Mouse (Mus musculus): ENCODE data around the gene Zfp1. TPM values are rescaled to one million over a fixed set of nuclear protein-coding genes. Genes with fewer than 3 reads are reported as not detected.

Gene Zfp1
- polyA plus RNA-seq, 1 experiment = 4.7 TPM

GRCm38 (mm10) chr8:111626528-111626820, 16.7 kb upstream of the Zfp1 start:
- Histone ChIP-seq H3K27me3 (ENCODE audit: control insufficient read depth, insufficient read depth, insufficient read length) (no peaks in the 10 kb centered on the region), H3K36me3 (ENCODE audit: control insufficient read depth, insufficient read depth) (peaks cover 14% of the 10 kb centered on the region)

GRCm38 (mm10) chr8:111626933-111627332, 16.3 kb upstream of the Zfp1 start:
- TF ChIP-seq MAX (IDR thresholded peaks at IDR 0.05) (no peak), MYOD1 (IDR thresholded peaks at IDR 0.05; ENCODE audit: control insufficient read depth, insufficient read length, low read depth) (peak; percentile 31)
- no peaks in the 10 kb centered on the region for H3K79me3 ChIP-seq (ENCODE audit: low read depth)
- no peak overlapping the region for H3K4me3 ChIP-seq (ENCODE audit: insufficient read depth, poor library complexity, severe bottlenecking)
- H3K36me3 ChIP-seq (ENCODE audit: control insufficient read depth, insufficient read depth) = peaks cover 12% of the 10 kb centered on the region
- H3ac ChIP-seq (ENCODE audit: control insufficient read depth, insufficient read length, low read depth) = no peak overlapping the region
- no peaks in the 10 kb centered on the region for H3K27me3 ChIP-seq (ENCODE audit: control insufficient read depth, insufficient read depth, insufficient read length)
- H3K79me2 ChIP-seq (ENCODE audit: control insufficient read depth, insufficient read depth) = no peaks in the 10 kb centered on the region

More at GRCm38 (mm10) chr8:111626528-111626820, 16.7 kb upstream of the Zfp1 start:
- Histone ChIP-seq H3K4me3 (ENCODE audit: insufficient read depth, poor library complexity, severe bottlenecking) (no peak overlapping the region), H3ac (ENCODE audit: control insufficient read depth, insufficient read length, low read depth) (no peak overlapping the region), H3K79me3 (ENCODE audit: low read depth) (no peaks in the 10 kb centered on the region), H3K79me2 (ENCODE audit: control insufficient read depth, insufficient read depth) (no peaks in the 10 kb centered on the region)
- TF ChIP-seq FOSL1 (IDR thresholded peaks at IDR 0.05; ENCODE audit: insufficient read depth, low read length, poor library complexity, severe bottlenecking) (no peak), MYOG (IDR thresholded peaks at IDR 0.05; ENCODE audit: control insufficient read depth, extremely low read depth, insufficient read length) (no peak), MYOD1 (IDR thresholded peaks at IDR 0.05; ENCODE audit: control insufficient read depth, insufficient read length, low read depth) (no peak), CTCF (IDR thresholded peaks at IDR 0.05; ENCODE audit: control insufficient read depth, insufficient read depth, insufficient read length) (no peak), USF1 (IDR thresholded peaks at IDR 0.05; ENCODE audit: low read depth) (peak; percentile 98), CEBPB (IDR thresholded peaks at IDR 0.05; ENCODE audit: low read depth) (no peak)

- H3K79me3 ChIP-seq (ENCODE audit: low read depth) = no peaks in the 10 kb centered on the region
- no peak for TF ChIP-seq CEBPB (IDR thresholded peaks at IDR 0.05; ENCODE audit: low read depth)
- TF ChIP-seq CTCF (IDR thresholded peaks at IDR 0.05; ENCODE audit: control insufficient read depth, insufficient read depth, insufficient read length) = no peak
- no peak for TF ChIP-seq MYOG (IDR thresholded peaks at IDR 0.05; ENCODE audit: control insufficient read depth, extremely low read depth, insufficient read length)
- TF ChIP-seq USF1 (IDR thresholded peaks at IDR 0.05; ENCODE audit: low read depth) = no peak
- TF ChIP-seq MYOD1 (IDR thresholded peaks at IDR 0.05; ENCODE audit: control insufficient read depth, insufficient read length, low read depth) = no peak
- no peak for TF ChIP-seq FOSL1 (IDR thresholded peaks at IDR 0.05; ENCODE audit: insufficient read depth, low read length, poor library complexity, severe bottlenecking)
- TF ChIP-seq MAX (IDR thresholded peaks at IDR 0.05) = no peak
- no peak overlapping the region for H3K4me3 ChIP-seq (ENCODE audit: insufficient read depth, poor library complexity, severe bottlenecking)
- peaks cover 3% of the 10 kb centered on the region for H3K36me3 ChIP-seq (ENCODE audit: control insufficient read depth, insufficient read depth)
- H3ac ChIP-seq (ENCODE audit: control insufficient read depth, insufficient read length, low read depth) = no peak overlapping the region
- H3K27me3 ChIP-seq (ENCODE audit: control insufficient read depth, insufficient read depth, insufficient read length) = no peaks in the 10 kb centered on the region
- H3K79me2 ChIP-seq (ENCODE audit: control insufficient read depth, insufficient read depth) = no peaks in the 10 kb centered on the region
Observed at GRCm38 (mm10) chr8:111627923-111628322, 15.3 kb upstream of the Zfp1 start.

GRCm38 (mm10) chr8:111628401-111628800, 14.8 kb upstream of the Zfp1 start:
- Histone ChIP-seq H3K4me3 (ENCODE audit: insufficient read depth, poor library complexity, severe bottlenecking) (no peak overlapping the region), H3K27me3 (ENCODE audit: control insufficient read depth, insufficient read depth, insufficient read length) (no peaks in the 10 kb centered on the region), H3K79me3 (ENCODE audit: low read depth) (no peaks in the 10 kb centered on the region), H3K36me3 (ENCODE audit: control insufficient read depth, insufficient read depth) (no peaks in the 10 kb centered on the region), H3K79me2 (ENCODE audit: control insufficient read depth, insufficient read depth) (no peaks in the 10 kb centered on the region), H3ac (ENCODE audit: control insufficient read depth, insufficient read length, low read depth) (no peak overlapping the region)
- no peak for TF ChIP-seq MAX (IDR thresholded peaks at IDR 0.05)
- no peak for TF ChIP-seq CTCF (IDR thresholded peaks at IDR 0.05; ENCODE audit: control insufficient read depth, insufficient read depth, insufficient read length)
- TF ChIP-seq USF1 (IDR thresholded peaks at IDR 0.05; ENCODE audit: low read depth) = no peak
- no peak for TF ChIP-seq MYOG (IDR thresholded peaks at IDR 0.05; ENCODE audit: control insufficient read depth, extremely low read depth, insufficient read length)
- no peak for TF ChIP-seq FOSL1 (IDR thresholded peaks at IDR 0.05; ENCODE audit: insufficient read depth, low read length, poor library complexity, severe bottlenecking)
- no peak for TF ChIP-seq MYOD1 (IDR thresholded peaks at IDR 0.05; ENCODE audit: control insufficient read depth, insufficient read length, low read depth)
- no peak for TF ChIP-seq CEBPB (IDR thresholded peaks at IDR 0.05; ENCODE audit: low read depth)

- Histone ChIP-seq H3ac (ENCODE audit: control insufficient read depth, insufficient read length, low read depth) (no peak overlapping the region), H3K27me3 (ENCODE audit: control insufficient read depth, insufficient read depth, insufficient read length) (no peaks in the 10 kb centered on the region), H3K79me2 (ENCODE audit: control insufficient read depth, insufficient read depth) (no peaks in the 10 kb centered on the region), H3K4me3 (ENCODE audit: insufficient read depth, poor library complexity, severe bottlenecking) (no peak overlapping the region), H3K36me3 (ENCODE audit: control insufficient read depth, insufficient read depth) (no peaks in the 10 kb centered on the region), H3K79me3 (ENCODE audit: low read depth) (no peaks in the 10 kb centered on the region)
- TF ChIP-seq MAX (IDR thresholded peaks at IDR 0.05) (no peak), MYOD1 (IDR thresholded peaks at IDR 0.05; ENCODE audit: control insufficient read depth, insufficient read length, low read depth) (no peak), CTCF (IDR thresholded peaks at IDR 0.05; ENCODE audit: control insufficient read depth, insufficient read depth, insufficient read length) (no peak), USF1 (IDR thresholded peaks at IDR 0.05; ENCODE audit: low read depth) (no peak), CEBPB (IDR thresholded peaks at IDR 0.05; ENCODE audit: low read depth) (no peak)
Observed at GRCm38 (mm10) chr8:111628894-111629501, 14.2 kb upstream of the Zfp1 start.

GRCm38 (mm10) chr8:111630105-111630521, 13.1 kb upstream of the Zfp1 start, which contains the start of gene Ldhd:
Gene Ldhd, minus strand, starts transcription at chr8:111630374.
- no peaks in the 10 kb centered on the region for H3K79me2 ChIP-seq (ENCODE audit: control insufficient read depth, insufficient read depth)
- no peaks in the 10 kb centered on the region for H3K79me3 ChIP-seq (ENCODE audit: low read depth)
- H3ac ChIP-seq (ENCODE audit: control insufficient read depth, insufficient read length, low read depth) = no peak within 1 kb of the TSS
- no peak for TF ChIP-seq FOSL1 (IDR thresholded peaks at IDR 0.05; ENCODE audit: insufficient read depth, low read length, poor library complexity, severe bottlenecking)
- no peak for TF ChIP-seq MYOG (IDR thresholded peaks at IDR 0.05; ENCODE audit: control insufficient read depth, extremely low read depth, insufficient read length)
- TF ChIP-seq MYOD1 (IDR thresholded peaks at IDR 0.05; ENCODE audit: control insufficient read depth, insufficient read length, low read depth) = no peak
- no peak for TF ChIP-seq MAX (IDR thresholded peaks at IDR 0.05)
- no peak for TF ChIP-seq CEBPB (IDR thresholded peaks at IDR 0.05; ENCODE audit: low read depth)
- no peak for TF ChIP-seq USF1 (IDR thresholded peaks at IDR 0.05; ENCODE audit: low read depth)
- TF ChIP-seq CTCF (IDR thresholded peaks at IDR 0.05; ENCODE audit: control insufficient read depth, insufficient read depth, insufficient read length) = no peak
- no peaks in the 10 kb centered on the region for H3K36me3 ChIP-seq (ENCODE audit: control insufficient read depth, insufficient read depth)
- H3K4me3 ChIP-seq (ENCODE audit: insufficient read depth, poor library complexity, severe bottlenecking) = no peak within 1 kb of the TSS
- no peaks in the 10 kb centered on the region for H3K27me3 ChIP-seq (ENCODE audit: control insufficient read depth, insufficient read depth, insufficient read length)

All from C2C12 (cell line).